Mouse (Mus musculus): Measurements from ENCODE around the gene Ang2. TPM values are rescaled to one million over a fixed set of nuclear protein-coding genes. Genes with fewer than 3 reads are reported as not detected.
"Not testable (repeated sequence)": the region's sequence is repeated elsewhere in the genome, so short reads cannot be mapped to it uniquely, and the experiment has no call there.

Gene Ang2
- total and polyA plus RNA-seq, 3 experiments = not detected

DNA sequence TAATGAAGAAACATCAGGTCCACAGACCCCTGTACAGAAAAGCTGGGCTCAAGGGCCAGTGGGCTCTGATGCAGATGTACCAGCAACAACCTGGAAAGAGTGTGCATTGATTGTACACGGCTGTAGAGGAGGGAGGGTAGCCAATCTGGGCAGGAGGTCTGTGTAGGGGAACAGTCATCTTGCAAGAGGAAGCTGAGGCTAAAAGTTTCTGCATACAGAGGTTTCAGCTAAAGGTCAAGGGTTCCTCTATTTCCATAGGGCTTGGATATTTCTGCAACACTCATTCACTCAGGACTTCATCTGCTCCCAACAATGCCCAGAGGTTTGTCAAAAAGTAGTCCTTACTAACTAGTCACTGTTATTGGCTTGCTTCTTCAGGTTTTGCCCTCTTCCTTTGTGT lies 38.5 kb upstream of the Ang2 start:
- H3K4me3 ChIP-seq (replicated peaks in 1 of 3; ENCODE audit: low read depth in 2 of 3, low read length in 2 of 3, poor library complexity in 1 of 3); H3K27me3 ChIP-seq (replicated peaks); in situ Hi-C loops (cut with MboI; ENCODE audit: low pct_ligation_motif_present, low pct_unique_long_range_greater_than_20kb, low sequenced_read_pairs); H3K79me2 ChIP-seq (replicated peaks; ENCODE audit: control insufficient read depth, extremely low read depth, insufficient read depth, poor library complexity, severe bottlenecking); H3K9me3 ChIP-seq (replicated peaks; ENCODE audit: low read length); dilution Hi-C loops (cut with MboI; ENCODE audit: extremely low pct_ligation_motif_present, extremely low pct_unique_long_range_greater_than_20kb, low sequenced_read_pairs); H3K36me3 ChIP-seq (replicated peaks in 1 of 2; ENCODE audit: control insufficient read depth in 1 of 2, insufficient read depth in 1 of 2, low read length in 1 of 2); H3K9ac ChIP-seq (ENCODE audit: insufficient read depth, low read depth): not testable (repeated sequence)
- peak overlapping the region; percentile 50; the same call in 1 of the 2 replicates for H3K27ac ChIP-seq (ENCODE audit: insufficient read depth, low read depth)
- H3K4me1 ChIP-seq (ENCODE audit: control insufficient read depth in 1 of 2, insufficient read depth in 2 of 2) = peaks cover 11 to 43% of the 10 kb centered on the region in 2 experiments
- peak; percentile 66 for DNase-seq (ENCODE audit: extremely low read depth)
- TF ChIP-seq BHLHE40 (IDR thresholded peaks at IDR 0.05; ENCODE audit: low read depth, low read length) = 0 out of 2 replicates have a peak, but pooled peaks have one; percentile 17
- TF ChIP-seq EP300 (IDR thresholded peaks at IDR 0.05; ENCODE audit: low read length) = peak; percentile 87
- TF ChIP-seq JUND (conservative IDR thresholded peaks at IDR 0.05; ENCODE audit: low read depth, low read length) = peak; percentile 74
- peak; percentile 94 for TF ChIP-seq IRF4 (IDR thresholded peaks at IDR 0.05; ENCODE audit: low read depth, low read length)
- peak; percentile 60 for TF ChIP-seq JUN (IDR thresholded peaks at IDR 0.05; ENCODE audit: insufficient read depth, low read depth, low read length)
- peak; percentile 50 for TF ChIP-seq TCF12 (IDR thresholded peaks at IDR 0.05; ENCODE audit: low read depth, low read length)
- TF ChIP-seq MEF2A (IDR thresholded peaks at IDR 0.05; ENCODE audit: borderline replicate concordance, low read depth, low read length) = peak; percentile 30; the same call in 1 of the 2 replicates
- H3K4me2 ChIP-seq (ENCODE audit: insufficient read depth, low read depth, poor library complexity, severe bottlenecking) = peak overlapping the region; percentile 2; the same call in 1 of the 2 replicates

DNA sequence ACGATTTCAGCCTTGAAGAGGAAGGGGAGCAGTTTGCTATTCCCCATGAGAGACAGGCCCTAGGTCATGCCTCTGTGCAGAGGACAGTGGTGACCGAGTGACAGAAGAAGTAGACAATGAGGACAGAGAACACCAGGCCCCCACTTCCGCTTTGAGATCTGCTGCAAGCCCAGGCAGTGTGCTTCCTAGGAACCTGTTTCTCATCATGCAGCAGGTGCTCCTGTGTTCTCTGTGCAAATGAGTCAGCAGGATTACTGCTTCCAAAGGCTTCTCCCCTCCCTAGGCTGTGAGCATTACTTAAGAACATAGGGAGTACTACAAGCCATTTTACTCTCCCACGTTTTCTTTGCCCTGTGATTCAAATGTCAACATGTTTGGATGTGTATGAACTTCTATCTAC lies 30.7 kb upstream of the Ang2 start:
- in situ Hi-C loops (cut with MboI; ENCODE audit: low pct_ligation_motif_present, low pct_unique_long_range_greater_than_20kb, low sequenced_read_pairs); DNase-seq (ENCODE audit: extremely low read depth); H3K27ac ChIP-seq (ENCODE audit: insufficient read depth, low read depth); H3K4me2 ChIP-seq (ENCODE audit: insufficient read depth, low read depth, poor library complexity, severe bottlenecking); H3K27me3 ChIP-seq (replicated peaks); H3K79me2 ChIP-seq (replicated peaks; ENCODE audit: control insufficient read depth, extremely low read depth, insufficient read depth, poor library complexity, severe bottlenecking); H3K4me1 ChIP-seq (ENCODE audit: control insufficient read depth in 1 of 2, insufficient read depth in 2 of 2); H3K4me3 ChIP-seq (replicated peaks in 1 of 3; ENCODE audit: low read depth in 2 of 3, low read length in 2 of 3, poor library complexity in 1 of 3); dilution Hi-C loops (cut with MboI; ENCODE audit: extremely low pct_ligation_motif_present, extremely low pct_unique_long_range_greater_than_20kb, low sequenced_read_pairs); H3K9me3 ChIP-seq (replicated peaks; ENCODE audit: low read length); H3K9ac ChIP-seq (ENCODE audit: insufficient read depth, low read depth); H3K36me3 ChIP-seq (replicated peaks in 1 of 2; ENCODE audit: control insufficient read depth in 1 of 2, insufficient read depth in 1 of 2, low read length in 1 of 2): not testable (repeated sequence)

DNA sequence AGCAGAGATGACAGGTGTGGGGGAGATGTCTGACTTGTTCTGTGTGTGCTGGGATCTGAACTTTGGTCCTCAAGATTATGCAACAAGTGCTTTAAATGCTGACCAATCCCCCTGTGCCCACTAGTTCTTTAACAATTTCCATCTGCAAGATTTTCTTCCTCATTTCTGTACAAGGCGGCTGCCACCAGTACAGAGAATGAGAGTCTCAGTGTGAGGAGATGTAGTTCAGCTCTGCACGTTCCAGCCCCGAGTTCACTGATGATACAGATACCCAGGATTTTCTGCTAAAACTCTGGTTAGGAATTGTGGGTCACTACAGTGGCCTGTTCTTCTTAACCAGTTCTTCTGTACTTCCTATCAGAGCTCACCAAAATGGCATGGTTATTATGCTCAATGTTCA lies 21.1 kb upstream of the Ang2 start:
- H3K4me1 ChIP-seq (ENCODE audit: control insufficient read depth in 1 of 2, insufficient read depth in 2 of 2); H3K4me2 ChIP-seq (ENCODE audit: insufficient read depth, low read depth, poor library complexity, severe bottlenecking); H3K36me3 ChIP-seq (replicated peaks in 1 of 2; ENCODE audit: control insufficient read depth in 1 of 2, insufficient read depth in 1 of 2, low read length in 1 of 2); H3K4me3 ChIP-seq (replicated peaks in 1 of 3; ENCODE audit: low read depth in 2 of 3, low read length in 2 of 3, poor library complexity in 1 of 3); H3K79me2 ChIP-seq (replicated peaks; ENCODE audit: control insufficient read depth, extremely low read depth, insufficient read depth, poor library complexity, severe bottlenecking); H3K9me3 ChIP-seq (replicated peaks; ENCODE audit: low read length); H3K27me3 ChIP-seq (replicated peaks); dilution Hi-C loops (cut with MboI; ENCODE audit: extremely low pct_ligation_motif_present, extremely low pct_unique_long_range_greater_than_20kb, low sequenced_read_pairs); H3K27ac ChIP-seq (ENCODE audit: insufficient read depth, low read depth); in situ Hi-C loops (cut with MboI; ENCODE audit: low pct_ligation_motif_present, low pct_unique_long_range_greater_than_20kb, low sequenced_read_pairs); H3K9ac ChIP-seq (ENCODE audit: insufficient read depth, low read depth); DNase-seq (ENCODE audit: extremely low read depth): not testable (repeated sequence)
